In genomic region chr1:80340436-80341376, GRCm38 (mm10) we compare ENCODE assay signal across 8 mouse cellular contexts. TPM values are rescaled to one million over a fixed set of nuclear protein-coding genes. Genes with fewer than 3 reads are reported as not detected.
DNase-seq lines count a peak whose midpoint lies in the region; ATAC-seq lines count a peak whose summit lies in the region.

TSS of gene Cul3 (minus strand) at chr1:80340480.

- DNase-seq in T-cell, adult 2 months (ENCODE audit: low spot score): peak; percentile 96
- DNase-seq in cerebellum, postnatal 36 days: peak; percentile 91 to 92
- DNase-seq in frontal cortex, postnatal 36 days (ENCODE audit: low spot score in 2 of 2): peak; percentile 91 to 94
- DNase-seq in left cerebral cortex, adult 11 months (ENCODE audit: low spot score): peak; percentile 91
- peak; percentile 97 for DNase-seq in lung, postnatal 4 days
- DNase-seq in retina, postnatal 7 days (ENCODE audit: low read depth, low spot score): peak; percentile 93
- DNase-seq in urinary bladder, adult 2 months (ENCODE audit: low spot score): peak; percentile 90

- H3K4me3 ChIP-seq in hindbrain, embryonic 15.5 days: peak within 1 kb of the TSS; percentile 97

- H3K4me2 ChIP-seq in hindbrain, embryonic 15.5 days: peak within 1 kb of the TSS; percentile 72

- no peaks in the 10 kb centered on the region for H3K36me3 ChIP-seq in hindbrain, embryonic 15.5 days

- peak within 1 kb of the TSS; percentile 97 for H3K9ac ChIP-seq in hindbrain, embryonic 15.5 days

- peaks cover 30% of the 10 kb centered on the region for H3K4me1 ChIP-seq in hindbrain, embryonic 15.5 days (replicated peaks)

- H3K27me3 ChIP-seq in hindbrain, embryonic 15.5 days: no peaks in the 10 kb centered on the region

- 1% methylated on average over 56 of the region's 85 CpGs for WGBS in hindbrain, embryonic 15.5 days

- H3K27ac ChIP-seq in hindbrain, embryonic 15.5 days (replicated peaks): peak within 1 kb of the TSS; percentile 98

- no peaks in the 10 kb centered on the region for H3K9me3 ChIP-seq in hindbrain, embryonic 15.5 days

- peak; percentile 99 for ATAC-seq in hindbrain, embryonic 15.5 days (ENCODE audit: low FRiP score, low read depth)

RNA-seq across cellular contexts. Expression of gene Cul3, which starts in this region (rescaled TPM):
- polyA plus RNA-seq in hindbrain, embryonic 15.5 days (2015; fragmentation: Nextera tagmentation; extraction: Ambion mirVana): 25.9 and 29.0 TPM in 2 replicates
- polyA plus RNA-seq in urinary bladder, adult 2 months (2012; rRNA removed): 61.6 and 75.0 TPM in 2 replicates

Comparison
In these comparisons a context has a peak if more than half of its experiments do, and no peak if none do; other contexts are left out.
1. Peak in every context shown above with its lines: DNase-seq, ATAC-seq, H3K4me3 ChIP-seq and H3K27ac ChIP-seq.